Comparison of ENCODE assay signal across 12 mouse cellular contexts in the genomic region with DNA sequence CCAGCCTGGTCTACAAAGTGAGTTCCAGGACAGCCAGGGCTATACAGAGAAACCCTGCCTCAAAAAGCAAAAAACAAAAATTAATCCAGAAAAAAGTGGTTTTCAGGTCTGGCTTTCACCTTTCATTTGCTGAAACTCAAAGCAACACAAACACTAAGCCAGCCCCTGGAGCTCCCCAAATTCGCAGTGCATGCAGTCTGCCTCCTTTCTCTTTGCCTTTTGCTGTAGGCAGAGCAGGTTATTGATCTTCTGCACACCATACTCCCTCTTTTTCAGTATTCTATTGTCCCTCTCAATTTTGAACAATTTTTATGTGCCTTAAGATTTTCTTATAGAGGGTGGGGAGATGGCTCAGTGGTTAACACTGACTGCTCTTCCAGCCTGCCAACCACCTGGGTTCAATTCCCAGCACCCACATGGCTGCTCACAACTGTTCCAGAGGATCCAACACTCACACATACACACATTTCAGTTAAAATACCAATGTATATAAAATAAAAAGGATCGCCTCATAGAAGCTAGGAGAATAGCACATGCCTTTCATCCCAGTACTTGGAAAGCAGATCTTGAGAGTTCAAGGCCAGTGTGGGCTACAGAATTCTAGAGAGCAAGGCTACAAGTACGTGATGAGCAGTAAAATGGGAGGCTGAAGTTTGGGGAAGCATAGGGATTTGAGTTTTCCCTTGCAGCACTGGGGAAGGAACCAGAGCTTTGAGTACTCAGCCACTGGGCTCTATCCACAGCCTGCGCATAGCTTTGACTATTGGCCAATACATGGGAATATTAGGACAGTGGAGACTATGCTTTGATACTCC. TPM values are rescaled to one million over a fixed set of nuclear protein-coding genes. Genes with fewer than 3 reads are reported as not detected.
DNase-seq lines count a peak whose midpoint lies in the region; ATAC-seq and TF ChIP-seq lines count a peak whose summit lies in the region.
"Had no signal": no experiment of that assay in that cellular context is flagged by ENCODE, and none has a peak within 500 bp of the region (broad histone marks: within the 10 kb centered on the region; RNA-seq: fewer than 3 reads in every experiment).

No protein-coding gene starts in this region.

- no peak for TF ChIP-seq CTCF in lung, embryonic 14.5 days (IDR thresholded peaks at IDR 0.05; ENCODE audit: low read depth)
- no peak for TF ChIP-seq CTCF in bone marrow macrophage, adult 2 months (IDR thresholded peaks at IDR 0.05; ENCODE audit: low read depth, low read length)

- no peak overlapping the region for H3K4me3 ChIP-seq in heart, embryonic 11.5 days (ENCODE audit: low read depth, low read length)
- H3K4me3 ChIP-seq in lung, embryonic 14.5 days (ENCODE audit: low read depth, low read length) = no peak overlapping the region; the same call in 1 of the 2 replicates
- no peak overlapping the region for H3K4me3 ChIP-seq in bone marrow macrophage, adult 2 months (ENCODE audit: insufficient read depth, low read length)
- H3K4me3 ChIP-seq in liver, embryonic 11.5 days (ENCODE audit: low read depth, low read length) = no peak overlapping the region

- no peaks in the 10 kb centered on the region for H3K27me3 ChIP-seq in heart, embryonic 11.5 days (ENCODE audit: control insufficient read depth, insufficient read depth, low read length)
- no peaks in the 10 kb centered on the region for H3K27me3 ChIP-seq in lung, embryonic 14.5 days (ENCODE audit: insufficient read depth, low read length)
- no peaks in the 10 kb centered on the region for H3K27me3 ChIP-seq in liver, embryonic 11.5 days (replicated peaks; ENCODE audit: control insufficient read depth, insufficient read depth, low read length)

- no peak overlapping the region for H3K27ac ChIP-seq in heart, embryonic 11.5 days (ENCODE audit: low read depth, low read length)
- H3K27ac ChIP-seq in lung, embryonic 14.5 days (ENCODE audit: low read depth) = 0 out of 2 replicates have a peak overlapping the region, but pooled peaks have one; percentile 3
- H3K27ac ChIP-seq in bone marrow macrophage, adult 2 months (ENCODE audit: insufficient read depth, low read depth, low read length) = 0 out of 2 replicates have a peak overlapping the region, but pooled peaks have one; percentile 6
- peak overlapping the region; percentile 96 for H3K27ac ChIP-seq in liver, embryonic 11.5 days (ENCODE audit: low read depth, low read length)

- no peak for TF ChIP-seq POLR2A in bone marrow macrophage, adult 2 months (IDR thresholded peaks at IDR 0.05; ENCODE audit: borderline replicate concordance, low read depth, low read length)

- H3K4me1 ChIP-seq in heart, embryonic 11.5 days (ENCODE audit: control insufficient read depth, insufficient read depth, low read length) = peaks cover 18% of the 10 kb centered on the region
- H3K4me1 ChIP-seq in lung, embryonic 14.5 days (ENCODE audit: insufficient read depth) = peaks cover 9% of the 10 kb centered on the region
- H3K4me1 ChIP-seq in bone marrow macrophage, adult 2 months (ENCODE audit: control insufficient read depth, insufficient read depth, low read length) = peaks cover 9% of the 10 kb centered on the region
- H3K4me1 ChIP-seq in liver, embryonic 11.5 days (replicated peaks; ENCODE audit: control insufficient read depth, insufficient read depth, low read length) = peaks cover 55% of the 10 kb centered on the region

- DNase-seq in heart, adult 11 months = no peak
- no peak for DNase-seq in lung, embryonic 14.5 days
- no peak for DNase-seq in lung, postnatal 36 days
- no peak for DNase-seq in liver, embryonic 11.5 days (ENCODE audit: low spot score)
- no peak for DNase-seq in T-cell, adult 2 months (ENCODE audit: low spot score)
- DNase-seq in spleen, adult 12 weeks (ENCODE audit: low spot score) = no peak
- DNase-seq: kidney, adult 11 months; right cerebral cortex, postnatal 4 days had no signal

- 71% methylated on average over 4 of the region's 4 CpGs for WGBS in heart, embryonic 11.5 days (ENCODE audit: insufficient replicate concordance)
- 77% methylated on average over 4 of the region's 4 CpGs for WGBS in lung, embryonic 14.5 days
- WGBS in liver, embryonic 11.5 days = 78% methylated on average over 4 of the region's 4 CpGs

- ATAC-seq in heart, embryonic 11.5 days (replicated peaks; ENCODE audit: insufficient number of reproducible peaks, low FRiP score, low TSS enrichment) = no peak
- no peak for ATAC-seq in lung, embryonic 14.5 days (ENCODE audit: insufficient read depth)
- no peak for ATAC-seq in liver, embryonic 11.5 days (replicated peaks; ENCODE audit: low FRiP score)

- peak overlapping the region; percentile 80; the same call in 1 of the 2 replicates for H3K4me2 ChIP-seq in heart, embryonic 11.5 days
- H3K4me2 ChIP-seq in lung, embryonic 14.5 days = no peak overlapping the region
- H3K4me2 ChIP-seq in liver, embryonic 11.5 days = peak overlapping the region; percentile 73; the same call in 1 of the 2 replicates

- peaks cover 32% of the 10 kb centered on the region for H3K36me3 ChIP-seq in heart, embryonic 11.5 days (ENCODE audit: control insufficient read depth, insufficient read depth, low read length)
- peaks cover 57% of the 10 kb centered on the region for H3K36me3 ChIP-seq in lung, embryonic 14.5 days (ENCODE audit: insufficient read depth)
- H3K36me3 ChIP-seq in liver, embryonic 11.5 days (ENCODE audit: control insufficient read depth, insufficient read depth, low read length) = peaks cover 44% of the 10 kb centered on the region

- H3K9ac ChIP-seq in heart, embryonic 11.5 days (ENCODE audit: low read depth, low read length) = no peak overlapping the region; the same call in 1 of the 2 replicates
- no peak overlapping the region for H3K9ac ChIP-seq in lung, embryonic 14.5 days
- H3K9ac ChIP-seq in liver, embryonic 11.5 days (ENCODE audit: low read depth, low read length) = 0 out of 2 replicates have a peak overlapping the region, but pooled peaks have one; percentile 34

- H3K9me3 ChIP-seq in heart, embryonic 11.5 days (replicated peaks; ENCODE audit: control insufficient read depth, low read length) = no peaks in the 10 kb centered on the region
- H3K9me3 ChIP-seq in lung, embryonic 14.5 days (ENCODE audit: low read depth, low read length) = no peaks in the 10 kb centered on the region
- no peaks in the 10 kb centered on the region for H3K9me3 ChIP-seq in liver, embryonic 11.5 days (ENCODE audit: control insufficient read depth, low read length)

RNA-seq across cellular contexts. Expression of a gene that starts 1.4 kb away (rescaled TPM):
- 204 and 213 TPM in 2 replicates for polyA plus RNA-seq in heart, embryonic 11.5 days (2014; fragmentation: Nextera tagmentation; extraction: Ambion mirVana)
- polyA plus RNA-seq in lung, embryonic 14.5 days (2014; fragmentation: Nextera tagmentation; extraction: Ambion mirVana) = 278 and 300 TPM in 2 replicates
- polyA plus RNA-seq in bone marrow macrophage, adult 2 months (2012; ENCODE audit: insufficient read depth, insufficient read length, missing spikeins) = 153 and 164 TPM in 2 replicates
- polyA plus RNA-seq in liver, embryonic 11.5 days (2014; fragmentation: Nextera tagmentation; extraction: Ambion mirVana) = 266 and 269 TPM in 2 replicates

RNA-seq across cellular contexts. Expression of a gene that starts 3.8 kb away (rescaled TPM):
- 0.40 and 0.41 TPM in 2 replicates for polyA plus RNA-seq in heart, embryonic 11.5 days (2014; fragmentation: Nextera tagmentation; extraction: Ambion mirVana)
- polyA plus RNA-seq in lung, embryonic 14.5 days (2014; fragmentation: Nextera tagmentation; extraction: Ambion mirVana) = 0.17 and 0.88 TPM in 2 replicates
- polyA plus RNA-seq in bone marrow macrophage, adult 2 months (2012; ENCODE audit: insufficient read depth, insufficient read length, missing spikeins) = 0.74 and 0.85 TPM in 2 replicates
- 0.21 TPM in 1 of 2 replicates, not detected in the other for polyA plus RNA-seq in liver, embryonic 11.5 days (2014; fragmentation: Nextera tagmentation; extraction: Ambion mirVana)
- polyA plus RNA-seq: activated CD4-positive, CD25-positive, alpha-beta regulatory T cell, adult 4 months; CD4-positive, CD25-positive, alpha-beta regulatory T cell, adult 4 months had no signal

RNA-seq across cellular contexts. Expression of a gene that starts 12.4 kb away (rescaled TPM):
- 0.31 and 0.45 TPM in 2 replicates for polyA plus RNA-seq in heart, embryonic 11.5 days (2014; fragmentation: Nextera tagmentation; extraction: Ambion mirVana)
- polyA plus RNA-seq in lung, embryonic 14.5 days (2014; fragmentation: Nextera tagmentation; extraction: Ambion mirVana) = 0.28 TPM in 1 of 2 replicates, not detected in the other
- polyA plus RNA-seq in bone marrow macrophage, adult 2 months (2012; ENCODE audit: insufficient read depth, insufficient read length, missing spikeins) = 1.9 and 2.8 TPM in 2 replicates
- 0.22 and 0.55 TPM in 2 replicates for polyA plus RNA-seq in liver, embryonic 11.5 days (2014; fragmentation: Nextera tagmentation; extraction: Ambion mirVana)

RNA-seq across cellular contexts. Expression of a gene that starts 16.9 kb away (rescaled TPM):
- 79.6 and 84.9 TPM in 2 replicates for polyA plus RNA-seq in heart, embryonic 11.5 days (2014; fragmentation: Nextera tagmentation; extraction: Ambion mirVana)
- 87.8 and 91.2 TPM in 2 replicates for polyA plus RNA-seq in lung, embryonic 14.5 days (2014; fragmentation: Nextera tagmentation; extraction: Ambion mirVana)
- polyA plus RNA-seq in bone marrow macrophage, adult 2 months (2012; ENCODE audit: insufficient read depth, insufficient read length, missing spikeins) = 392 and 412 TPM in 2 replicates
- polyA plus RNA-seq in liver, embryonic 11.5 days (2014; fragmentation: Nextera tagmentation; extraction: Ambion mirVana) = 49.1 and 52.2 TPM in 2 replicates

RNA-seq across cellular contexts. Expression of a gene that starts 27.5 kb away (rescaled TPM):
- polyA plus RNA-seq in heart, embryonic 11.5 days (2014; fragmentation: Nextera tagmentation; extraction: Ambion mirVana) = 0.92 and 1.4 TPM in 2 replicates
- 3.3 and 3.4 TPM in 2 replicates for polyA plus RNA-seq in lung, embryonic 14.5 days (2014; fragmentation: Nextera tagmentation; extraction: Ambion mirVana)
- 20.8 and 27.0 TPM in 2 replicates for polyA plus RNA-seq in bone marrow macrophage, adult 2 months (2012; ENCODE audit: insufficient read depth, insufficient read length, missing spikeins)
- polyA plus RNA-seq in liver, embryonic 11.5 days (2014; fragmentation: Nextera tagmentation; extraction: Ambion mirVana) = 0.87 and 0.96 TPM in 2 replicates
